Mouse (Mus musculus) spleen, adult 2 months (tissue): ENCODE measurements around the gene Pqbp1.
"Not testable (repeated sequence)": the region's sequence is repeated elsewhere in the genome, so short reads cannot be mapped to it uniquely, and the experiment has no call there.

Experiments
- CTCF ChIP-seq: fragments of 200-500 bp; IDR thresholded peaks from 2 replicates; pipeline ENCODE4 v1.5.1; 2011; ENCODE audit warnings: mild to moderate bottlenecking, inconsistent platforms; ENCODE audit not compliant: insufficient read depth, insufficient read length, insufficient replicate concordance; ENCODE audit errors: extremely low read depth
- POLR2A ChIP-seq: fragments of 200-500 bp; IDR thresholded peaks from 2 replicates; pipeline ENCODE4 v1.6.1; 2011; ENCODE audit warnings: low read depth, low read length, inconsistent platforms

- not testable (repeated sequence) for TF ChIP-seq CTCF, POLR2A
Observed at GRCm38 (mm10) chrX:7909242-7909641, 10.2 kb upstream of the Pqbp1 start, which contains the start of gene Gm10490.
